Mouse (Mus musculus): Measurements from ENCODE around the gene Slc45a1.
"Not testable (repeated sequence)": the region's sequence is repeated elsewhere in the genome, so short reads cannot be mapped to it uniquely, and the experiment has no call there.

Slc45a1 gene

GRCm38 (mm10) chr4:150605804-150606203 lies 46.2 kb downstream of the Slc45a1 start:
- DNase-seq (ENCODE audit: low spot score in 2 of 2): no peak

- no peak for DNase-seq (ENCODE audit: low spot score in 2 of 2)
Measured at GRCm38 (mm10) chr4:150603366-150604061, 48.5 kb downstream of the Slc45a1 start.

GRCm38 (mm10) chr4:150601489-150601888 lies 50.5 kb downstream of the Slc45a1 start:
- no peak for DNase-seq (ENCODE audit: low spot score in 2 of 2)

- DNase-seq (ENCODE audit: low spot score in 2 of 2): not testable (repeated sequence)
Measured at GRCm38 (mm10) chr4:150600503-150600902, 51.5 kb downstream of the Slc45a1 start.

GRCm38 (mm10) chr4:150599119-150599992 lies 52.6 kb downstream of the Slc45a1 start:
- no peak for DNase-seq (ENCODE audit: low spot score in 2 of 2)

GRCm38 (mm10) chr4:150598686-150599085 lies 53.3 kb downstream of the Slc45a1 start:
- no peak for DNase-seq (ENCODE audit: low spot score in 2 of 2)

- DNase-seq (ENCODE audit: low spot score in 2 of 2): no peak
Measured at GRCm38 (mm10) chr4:150595991-150596390, 56.0 kb downstream of the Slc45a1 start.

GRCm38 (mm10) chr4:150595071-150595470 lies 56.9 kb downstream of the Slc45a1 start:
- DNase-seq (ENCODE audit: low spot score in 2 of 2): no peak

- DNase-seq (ENCODE audit: low spot score in 2 of 2): no peak
Measured at GRCm38 (mm10) chr4:150594298-150594829, 57.6 kb downstream of the Slc45a1 start.

GRCm38 (mm10) chr4:150593473-150594217 lies 58.3 kb downstream of the Slc45a1 start:
- DNase-seq (ENCODE audit: low spot score in 2 of 2): no peak

GRCm38 (mm10) chr4:150592087-150592486 lies 59.9 kb downstream of the Slc45a1 start:
- DNase-seq (ENCODE audit: low spot score in 2 of 2): peak in 1 of 2 experiments; percentile 37

GRCm38 (mm10) chr4:150591602-150592001 lies 60.4 kb downstream of the Slc45a1 start:
- DNase-seq (ENCODE audit: low spot score in 2 of 2): no peak

GRCm38 (mm10) chr4:150590621-150591282 lies 61.2 kb downstream of the Slc45a1 start:
- DNase-seq (ENCODE audit: low spot score in 2 of 2): no peak

- no peak for DNase-seq (ENCODE audit: low spot score in 2 of 2)
Measured at GRCm38 (mm10) chr4:150588300-150588621, 63.7 kb downstream of the Slc45a1 start.

- DNase-seq (ENCODE audit: low spot score in 2 of 2): no peak
Measured at GRCm38 (mm10) chr4:150587597-150588299, 64.2 kb downstream of the Slc45a1 start.

GRCm38 (mm10) chr4:150586275-150586674 lies 65.7 kb downstream of the Slc45a1 start:
- no peak for DNase-seq (ENCODE audit: low spot score in 2 of 2)

GRCm38 (mm10) chr4:150585800-150586199 lies 66.2 kb downstream of the Slc45a1 start:
- DNase-seq (ENCODE audit: low spot score in 2 of 2): no peak

- DNase-seq (ENCODE audit: low spot score in 2 of 2): no peak
Measured at GRCm38 (mm10) chr4:150583777-150584135, 68.2 kb downstream of the Slc45a1 start.

GRCm38 (mm10) chr4:150582966-150583776 lies 68.8 kb downstream of the Slc45a1 start:
- peak in 1 of 2 experiments; percentile 49 for DNase-seq (ENCODE audit: low spot score in 2 of 2)
